Mouse (Mus musculus) gastrocnemius, adult 18-20 months (tissue): ENCODE results near the gene Cenpe. TPM values are rescaled to one million over a fixed set of nuclear protein-coding genes. Genes with fewer than 3 reads are reported as not detected.
"Not testable (repeated sequence)": the region's sequence is repeated elsewhere in the genome, so short reads cannot be mapped to it uniquely, and the experiment has no call there.

Experiments
- DNase-seq: peaks from one replicate; pipeline ENCODE4 v3.0.0; 2021; ENCODE audit warnings: low spot score
- long read RNA-seq, 2 experiments: library from polyadenylated mRNA; stranded (forward); transcript quantifications; one replicate each; pipeline ENCODE4 v2.0.0; 2021
- total RNA-seq, 2 experiments: library from RNA; stranded (reverse); gene quantifications; 2 replicates each; pipeline ENCODE4 v1.2.3; 2021

Gene Cenpe
- total RNA-seq: under 1 TPM; 0.05 to 0.14 TPM
- long read RNA-seq, experiment 1: 0 reads
- long read RNA-seq, experiment 2: 0 reads

GRCm38 (mm10) chr3:135211805-135212657, at the start of gene Cenpe:
Gene Cenpe, plus strand, starts transcription at chr3:135212537.
- peak; percentile 90 for DNase-seq

- no peak for DNase-seq
These were observed 40.4 kb upstream of the Cenpe start for GRCm38 (mm10) chr3:135171898-135172446.

DNA sequence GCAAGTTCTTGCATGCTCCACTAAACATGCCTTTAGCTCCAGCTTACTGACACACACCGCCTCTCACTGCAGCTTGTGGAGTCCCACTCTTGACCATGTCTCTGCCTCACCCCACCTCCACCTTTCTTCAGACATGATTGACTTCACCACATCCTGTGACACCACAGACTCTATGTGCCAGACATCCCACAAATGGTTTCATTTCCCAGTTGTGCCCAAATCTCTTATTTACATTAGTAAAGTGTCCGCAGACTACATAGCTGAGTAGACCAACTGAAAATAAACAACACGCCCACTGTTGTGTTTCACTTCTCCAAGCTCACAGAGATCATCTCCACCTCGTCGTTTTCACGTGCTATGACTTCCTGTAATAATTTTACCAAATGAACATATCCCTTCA, 20.5 kb upstream of the Cenpe start:
- no peak for DNase-seq

GRCm38 (mm10) chr3:135198051-135198450, 14.3 kb upstream of the Cenpe start:
- not testable (repeated sequence) for DNase-seq

- DNase-seq: no peak
These were observed 11.7 kb upstream of the Cenpe start for GRCm38 (mm10) chr3:135200409-135201303.

- DNase-seq: no peak
These were observed 5.7 kb upstream of the Cenpe start for GRCm38 (mm10) chr3:135206621-135207020.

DNA sequence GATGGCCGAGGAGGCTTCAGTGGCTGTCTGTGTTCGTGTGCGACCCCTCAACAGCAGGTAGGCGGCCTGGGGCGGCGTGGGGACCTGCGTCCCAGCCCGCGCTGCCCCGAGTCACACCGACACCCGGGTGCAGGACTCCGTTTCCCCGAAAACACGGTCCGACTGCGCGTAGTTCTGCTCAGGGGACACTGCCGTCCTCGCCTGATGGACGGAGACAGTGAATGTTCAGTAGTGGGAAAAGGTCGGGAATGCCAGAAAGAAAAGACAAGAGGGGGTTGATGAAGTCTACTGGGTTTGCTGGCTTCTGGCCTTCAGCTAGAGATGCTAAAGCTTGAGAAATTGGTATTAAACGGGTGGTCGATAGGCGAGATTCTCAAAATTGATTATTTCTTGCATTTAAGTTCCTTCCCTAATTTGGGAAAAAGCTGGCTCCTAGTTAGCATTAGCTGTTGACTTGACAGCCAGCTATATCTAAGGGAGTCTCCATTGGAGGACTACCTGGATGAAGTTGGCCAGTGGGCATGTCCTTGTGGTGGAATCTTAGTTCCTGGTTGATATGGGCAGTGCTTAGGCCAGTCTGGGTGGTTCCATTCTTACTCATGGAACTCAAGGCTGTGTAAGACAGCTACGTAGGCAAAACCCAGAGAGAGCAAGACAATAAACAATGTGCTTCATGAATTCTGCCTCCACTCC, 467 bp downstream of the Cenpe start:
- DNase-seq: no peak

DNA sequence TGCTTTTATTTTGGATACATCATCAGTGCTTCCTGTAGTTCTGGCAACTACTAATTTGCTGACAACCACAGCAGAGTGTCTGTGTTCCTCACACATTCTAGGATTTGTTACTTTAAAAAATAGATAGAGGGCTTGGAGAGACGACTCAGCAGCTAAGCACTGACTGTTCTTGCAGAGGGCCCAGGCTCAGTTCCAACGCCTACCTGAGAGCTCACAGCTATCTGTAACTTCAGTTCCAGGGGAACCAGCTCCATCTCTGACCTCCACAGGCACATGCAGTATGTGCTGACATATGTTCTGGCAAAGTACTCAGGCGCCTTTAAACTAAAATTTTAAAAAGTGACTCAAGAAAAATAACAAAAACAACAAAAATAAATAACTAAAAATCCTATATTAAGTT, 19.7 kb downstream of the Cenpe start:
- no peak for DNase-seq

- no peak for DNase-seq
These were observed 20.1 kb downstream of the Cenpe start for GRCm38 (mm10) chr3:135232462-135232861.

DNA sequence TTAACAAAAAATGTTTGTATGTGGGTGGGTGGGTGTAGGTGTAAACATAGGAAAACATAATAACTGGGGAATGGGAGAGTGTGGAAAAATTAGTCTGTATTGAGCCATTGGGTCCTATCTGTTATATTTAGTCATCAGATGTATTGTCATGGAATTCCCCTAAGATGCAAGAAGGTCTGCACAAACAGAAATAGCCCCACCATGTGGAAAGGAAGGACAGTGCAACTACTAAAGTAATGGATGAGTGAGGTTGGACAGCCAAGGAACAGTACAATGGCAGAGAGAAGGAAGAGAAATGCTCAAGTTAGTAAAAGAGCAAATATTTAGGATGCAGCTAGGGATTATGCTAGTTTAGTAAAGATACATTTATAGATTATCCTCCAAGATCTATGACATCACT, 33.4 kb downstream of the Cenpe start:
- DNase-seq: no peak

DNA sequence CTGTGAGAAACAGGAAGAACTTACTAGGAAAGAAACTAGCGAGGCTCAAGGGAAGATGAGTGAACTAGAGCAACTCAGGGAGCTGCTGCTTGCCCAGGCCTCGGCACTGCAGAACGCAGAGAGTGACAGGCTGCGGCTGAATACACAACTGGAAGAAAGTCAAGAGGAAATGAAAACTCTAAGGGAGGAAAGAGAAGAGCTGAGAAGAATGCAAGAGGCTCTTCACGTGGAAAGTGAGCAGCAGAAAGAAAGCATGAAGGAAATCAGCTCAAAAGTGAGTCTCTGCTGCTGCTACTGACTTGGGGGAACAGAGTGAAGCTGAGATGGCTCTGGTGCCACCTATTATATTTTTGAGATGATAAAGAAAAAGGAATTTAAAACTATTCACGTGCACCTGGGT, 34.5 kb downstream of the Cenpe start:
- DNase-seq: no peak

GRCm38 (mm10) chr3:135249104-135249503, 36.8 kb downstream of the Cenpe start:
- no peak for DNase-seq

DNA sequence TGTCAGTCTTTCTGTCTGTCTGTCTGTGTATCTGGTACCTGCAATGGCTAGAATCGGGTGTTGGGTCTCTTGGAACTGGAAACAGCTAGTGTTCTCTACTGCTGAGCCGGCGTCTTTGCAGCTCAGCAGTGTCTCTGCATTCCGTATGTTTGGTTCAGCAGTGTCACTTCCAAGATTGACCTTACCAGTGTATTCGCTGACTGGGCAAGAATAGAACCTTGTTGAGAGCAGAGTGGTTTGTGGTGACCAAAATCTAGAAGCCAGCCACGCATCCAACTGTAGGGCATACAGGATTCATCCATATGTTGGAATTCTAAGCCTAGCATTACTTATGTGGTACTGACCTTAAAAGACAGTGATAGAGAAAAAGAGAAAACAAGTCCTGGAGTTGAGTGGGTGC, 39.5 kb downstream of the Cenpe start:
- DNase-seq: no peak

DNA sequence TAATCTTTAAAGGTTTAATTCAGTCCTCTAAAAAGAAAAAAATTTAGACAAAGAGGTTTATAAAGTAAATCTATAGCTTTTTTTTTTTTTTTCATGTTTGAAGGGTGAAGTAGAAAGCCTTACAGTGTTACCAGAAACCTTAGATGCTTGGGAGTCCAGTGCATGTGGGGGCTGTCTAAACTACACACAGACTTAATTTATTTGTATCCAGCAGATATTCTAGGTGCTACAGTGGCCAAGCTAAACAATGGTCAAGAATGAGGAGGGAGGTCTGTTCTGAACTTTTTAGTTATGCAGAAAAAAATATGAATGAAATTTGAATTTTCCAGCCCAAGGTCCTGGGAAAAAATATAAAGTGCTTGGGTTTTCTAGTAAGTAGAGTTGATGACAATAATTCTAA, 42.4 kb downstream of the Cenpe start:
- DNase-seq: no peak

GRCm38 (mm10) chr3:135258919-135259318, 46.6 kb downstream of the Cenpe start:
- DNase-seq: no peak

- no peak for DNase-seq
These were observed 47.9 kb downstream of the Cenpe start for GRCm38 (mm10) chr3:135260233-135260632.

DNA sequence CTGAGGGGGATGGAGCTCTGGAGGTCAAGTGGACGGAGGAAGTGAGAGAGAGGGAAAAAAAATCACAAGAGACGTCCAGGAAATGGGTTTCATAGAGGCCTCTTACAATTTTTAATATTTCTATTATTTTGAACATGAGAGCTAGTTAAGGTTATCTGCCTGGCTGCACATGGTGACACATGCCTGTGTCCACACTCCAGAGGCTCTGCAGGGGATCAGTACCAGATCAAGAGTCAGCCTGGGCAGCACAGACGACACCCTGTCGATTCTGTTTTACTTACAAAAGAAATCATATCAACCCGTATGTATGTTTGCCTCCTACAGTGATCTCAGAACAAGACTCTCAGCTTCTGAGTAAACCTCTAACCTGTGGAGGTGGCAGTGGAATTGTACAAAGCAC, 56.3 kb downstream of the Cenpe start:
- no peak for DNase-seq

GRCm38 (mm10) chr3:135269391-135269990, 57.2 kb downstream of the Cenpe start:
- no peak for DNase-seq

DNA sequence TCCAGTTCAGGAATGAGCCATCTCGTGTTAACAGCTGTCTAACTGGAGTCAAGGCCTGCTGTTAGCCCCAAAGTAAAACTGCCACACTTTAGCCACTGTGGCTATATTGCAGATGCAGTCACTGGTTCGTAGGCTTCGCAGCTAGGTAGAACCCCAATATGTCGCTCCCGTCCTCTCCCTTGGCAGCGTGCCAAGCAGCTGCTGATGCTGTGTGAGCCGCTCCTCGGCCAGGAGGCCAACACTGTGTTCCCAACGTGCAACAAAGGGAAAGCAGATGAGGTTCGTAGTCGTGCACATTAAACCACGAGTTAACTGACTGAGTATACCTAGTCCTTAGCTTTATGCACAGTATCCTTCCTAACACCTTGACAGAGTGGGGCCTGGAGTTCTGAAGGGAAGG, 60.3 kb downstream of the Cenpe start:
- DNase-seq: no peak

- no peak for DNase-seq
These were observed 60.7 kb downstream of the Cenpe start for GRCm38 (mm10) chr3:135273047-135273446.

DNA sequence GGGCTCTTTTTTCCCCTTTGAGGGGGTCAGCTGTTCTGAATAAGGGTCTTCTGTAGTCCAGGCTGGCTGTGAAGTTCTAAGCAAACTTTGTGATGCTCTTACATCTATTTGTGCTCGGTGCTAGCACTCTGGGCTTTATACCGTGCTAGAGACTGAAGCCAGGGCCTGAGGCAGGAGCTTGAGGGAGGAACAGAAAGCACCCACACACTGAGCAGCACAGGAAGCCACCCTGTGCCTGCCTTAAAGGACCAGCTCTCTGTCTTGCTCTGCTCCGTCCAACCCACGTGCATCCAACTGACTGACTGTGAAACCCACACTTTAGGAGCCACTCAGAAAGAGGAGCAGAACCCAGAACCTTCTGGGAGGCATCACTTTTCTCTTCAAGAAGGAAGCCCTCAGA, 67.8 kb downstream of the Cenpe start:
- no peak for DNase-seq
